Mouse (Mus musculus) lung, postnatal 0 days (tissue): Measurements from ENCODE around the gene Mybph. TPM values are rescaled to one million over a fixed set of nuclear protein-coding genes. Genes with fewer than 3 reads are reported as not detected.

Source experiments
- ATAC-seq: fragments of 200-750 bp; cut with Nextera tagmentation; 2 replicates; pipeline ENCODE4 v1.8.0; 2017; ENCODE audit warnings: moderate library complexity
- DNase-seq: peaks from one replicate; pipeline ENCODE4 v3.0.0-alpha.2; 2016; ENCODE audit warnings: low spot score
- H3K27ac ChIP-seq: fragments of 300-500 bp; sonication (generic); 2 replicates; pipeline ENCODE4 v1.5.1; 2014; ENCODE audit warnings: antibody characterized with exemption, mild to moderate bottlenecking, low read length, mixed read lengths
- H3K27me3 ChIP-seq: fragments of 300-500 bp; sonication (generic); replicated peaks from 2 replicates; pipeline ENCODE4 v1.6.1; 2014; ENCODE audit warnings: low read length, mixed read lengths; ENCODE audit not compliant: insufficient read depth
- H3K36me3 ChIP-seq: fragments of 300-500 bp; sonication (generic); 2 replicates; pipeline ENCODE4 v1.6.1; 2014; ENCODE audit warnings: low read length, mixed read lengths; ENCODE audit not compliant: insufficient read depth
- H3K4me1 ChIP-seq: fragments of 300-500 bp; sonication (generic); 2 replicates; pipeline ENCODE4 v1.6.1; 2014; ENCODE audit warnings: antibody characterized with exemption, low read depth, low read length, mixed read lengths; ENCODE audit not compliant: insufficient read depth
- H3K4me2 ChIP-seq: fragments of 300-500 bp; sonication (generic); replicated peaks from 2 replicates; pipeline ENCODE4 v1.6.1; 2014; ENCODE audit warnings: low read depth, mild to moderate bottlenecking, low read length, moderate library complexity, mixed read lengths
- H3K4me3 ChIP-seq: fragments of 300-500 bp; sonication (generic); 2 replicates; pipeline ENCODE4 v1.5.1; 2014; ENCODE audit warnings: low read depth, low read length
- H3K9ac ChIP-seq: fragments of 300-500 bp; sonication (generic); replicated peaks from 2 replicates; pipeline ENCODE4 v1.6.1; 2014; ENCODE audit warnings: low read depth, mild to moderate bottlenecking
- H3K9me3 ChIP-seq: fragments of 300-500 bp; sonication (generic); 2 replicates; pipeline ENCODE4 v1.6.1; 2016; ENCODE audit warnings: low read length, mixed read lengths
- CTCF ChIP-seq: IDR thresholded peaks from 2 replicates; pipeline ENCODE4 v1.5.1; 2016; ENCODE audit warnings: antibody characterized with exemption, mild to moderate bottlenecking
- EP300 ChIP-seq: IDR thresholded peaks from 2 replicates; pipeline ENCODE4 v1.6.1; 2016; ENCODE audit warnings: antibody characterized with exemption, mild to moderate bottlenecking, control low read depth
- WGBS: fragments of 180-500 bp; shearing (Covaris S2); extraction: QIAGEN DNeasy Blood & Tissue Kit; methylation state at CpG from one replicate; pipeline ENCODE4 v1.1.7; 2014; 5-methylcytosine and 5-hydroxymethylcytosine counted together
- polyA plus RNA-seq: library from polyadenylated mRNA; unstranded; fragments of >200 nt; fragmentation: Nextera tagmentation; extraction: Ambion mirVana; gene quantifications from 2 replicates; pipeline ENCODE4 v1.2.1, GENCODE M21; 2015

The Mybph gene
- polyA plus RNA-seq, 1 experiment from 2014 or later, result 0.18 TPM

- peaks cover 14% of the 10 kb centered on the region for H3K4me1 ChIP-seq
- H3K27me3 ChIP-seq, result no peaks in the 10 kb centered on the region
- no peak for ATAC-seq
- H3K4me2 ChIP-seq, result no peak overlapping the region
- no peaks in the 10 kb centered on the region for H3K9me3 ChIP-seq
- WGBS, result 27% methylated on average over 4 of the region's 4 CpGs
- H3K4me3 ChIP-seq, result no peak overlapping the region
- no peak for DNase-seq
- H3K36me3 ChIP-seq, result no peaks in the 10 kb centered on the region
- no peak for TF ChIP-seq EP300
- no peak for TF ChIP-seq CTCF
- no peak overlapping the region for H3K9ac ChIP-seq
- no peak overlapping the region for H3K27ac ChIP-seq
Measured at GRCm38 (mm10) chr1:134192024-134192423, 1.2 kb upstream of the Mybph start.

- no peak overlapping the region for H3K27ac ChIP-seq
Measured at GRCm38 (mm10) chr1:134193674-134194197, 488 bp downstream of the Mybph start.

GRCm38 (mm10) chr1:134194298-134195022, 1.2 kb downstream of the Mybph start:
- TF ChIP-seq CTCF (no peak), EP300 (no peak)
- Histone ChIP-seq H3K4me2 (no peak overlapping the region), H3K4me1 (peaks cover 14% of the 10 kb centered on the region), H3K9ac (no peak overlapping the region), H3K27me3 (no peaks in the 10 kb centered on the region), H3K36me3 (no peaks in the 10 kb centered on the region), H3K4me3 (no peak overlapping the region), H3K9me3 (no peaks in the 10 kb centered on the region), H3K27ac (no peak overlapping the region)
- whole genome bisulfite sequencing, result 62% methylated on average over 16 of the region's 16 CpGs
- DNase-seq (no peak), ATAC-seq (no peak)

More at GRCm38 (mm10) chr1:134193674-134194197, 488 bp downstream of the Mybph start:
- H3K36me3 ChIP-seq, result no peaks in the 10 kb centered on the region
- no peak for DNase-seq
- H3K27me3 ChIP-seq, result no peaks in the 10 kb centered on the region
- H3K4me2 ChIP-seq, result no peak overlapping the region
- no peak overlapping the region for H3K4me3 ChIP-seq
- ATAC-seq, result no peak
- H3K4me1 ChIP-seq, result peaks cover 14% of the 10 kb centered on the region
- H3K9me3 ChIP-seq, result no peaks in the 10 kb centered on the region
- TF ChIP-seq EP300 (no peak), CTCF (no peak)
- WGBS, result 48% methylated on average over 7 of the region's 7 CpGs
- H3K9ac ChIP-seq, result no peak overlapping the region

- DNase-seq (no peak), ATAC-seq (no peak)
- no peak overlapping the region for H3K4me3 ChIP-seq
- H3K9me3 ChIP-seq, result no peaks in the 10 kb centered on the region
- peaks cover 14% of the 10 kb centered on the region for H3K4me1 ChIP-seq
- H3K9ac ChIP-seq, result no peak overlapping the region
- no peaks in the 10 kb centered on the region for H3K36me3 ChIP-seq
- H3K4me2 ChIP-seq, result no peak overlapping the region
- H3K27me3 ChIP-seq, result no peaks in the 10 kb centered on the region
- TF ChIP-seq EP300 (no peak), CTCF (no peak)
- 32% methylated on average over 2 of the region's 2 CpGs for WGBS
- H3K27ac ChIP-seq, result 0 out of 2 replicates have a peak overlapping the region, but pooled peaks have one; percentile 68
Measured at GRCm38 (mm10) chr1:134195117-134195516, 1.9 kb downstream of the Mybph start.

GRCm38 (mm10) chr1:134195571-134195970, 2.3 kb downstream of the Mybph start:
- no peaks in the 10 kb centered on the region for H3K9me3 ChIP-seq
- WGBS, result 18% methylated on average over 3 of the region's 3 CpGs
- ATAC-seq (no peak), DNase-seq (no peak)
- H3K4me2 ChIP-seq, result no peak overlapping the region
- peak overlapping the region; percentile 68 for H3K27ac ChIP-seq
- H3K9ac ChIP-seq, result 0 out of 2 replicates have a peak overlapping the region, but pooled peaks have one; percentile 12
- peaks cover 14% of the 10 kb centered on the region for H3K4me1 ChIP-seq
- TF ChIP-seq CTCF (no peak), EP300 (no peak)
- no peaks in the 10 kb centered on the region for H3K36me3 ChIP-seq
- no peaks in the 10 kb centered on the region for H3K27me3 ChIP-seq
- H3K4me3 ChIP-seq, result no peak overlapping the region

GRCm38 (mm10) chr1:134195979-134196378, 2.7 kb downstream of the Mybph start:
- 34% methylated on average over 4 of the region's 4 CpGs for WGBS
- ATAC-seq, result peak; percentile 73
- DNase-seq, result peak; percentile 50
- no peak overlapping the region for H3K4me2 ChIP-seq
- H3K9ac ChIP-seq, result 0 out of 2 replicates have a peak overlapping the region, but pooled peaks have one; percentile 12
- peak; percentile 74; the same call in 1 of the 2 replicates for TF ChIP-seq EP300
- no peak for TF ChIP-seq CTCF
- no peaks in the 10 kb centered on the region for H3K27me3 ChIP-seq
- H3K27ac ChIP-seq, result peak overlapping the region; percentile 68
- H3K4me1 ChIP-seq, result peaks cover 17% of the 10 kb centered on the region
- H3K9me3 ChIP-seq, result no peaks in the 10 kb centered on the region
- no peak overlapping the region for H3K4me3 ChIP-seq
- no peaks in the 10 kb centered on the region for H3K36me3 ChIP-seq
